Mouse (Mus musculus): ENCODE measurements around the gene Gm6614. TPM values are rescaled to one million over a fixed set of nuclear protein-coding genes. Genes with fewer than 3 reads are reported as not detected.
"Not testable (repeated sequence)": the region's sequence is repeated elsewhere in the genome, so short reads cannot be mapped to it uniquely, and the experiment has no call there.

Gm6614 gene
- not detected in 2 replicates for polyA plus RNA-seq (2014; fragmentation: Nextera tagmentation; extraction: Ambion mirVana)

- DNase-seq (ENCODE audit: low spot score) = no peak
- no peaks in the 10 kb centered on the region for H3K27me3 ChIP-seq (ENCODE audit: control insufficient read depth, insufficient read depth, low read length)
- whole genome bisulfite sequencing = 87% methylated on average over 4 of the region's 4 CpGs
- ATAC-seq (replicated peaks; ENCODE audit: low FRiP score) = no peak
- H3K4me3 ChIP-seq (ENCODE audit: low read depth, low read length) = no peak within 1 kb of the TSS
- H3K36me3 ChIP-seq (ENCODE audit: control insufficient read depth, insufficient read depth, low read length) = no peaks in the 10 kb centered on the region
- no peaks in the 10 kb centered on the region for H3K4me1 ChIP-seq (replicated peaks; ENCODE audit: control insufficient read depth, insufficient read depth, low read length)
- H3K27ac ChIP-seq (ENCODE audit: low read depth, low read length) = no peak within 1 kb of the TSS
- no peaks in the 10 kb centered on the region for H3K9me3 ChIP-seq (ENCODE audit: control insufficient read depth, low read length)
- no peak within 1 kb of the TSS for H3K4me2 ChIP-seq (ENCODE audit: low read depth, low read length, severe bottlenecking)
- no peak within 1 kb of the TSS for H3K9ac ChIP-seq (ENCODE audit: low read length)
Observed at GRCm38 (mm10) chr6:142011364-142011955, at the start of gene Gm6614. Gene Gm6614 (minus strand): TSS chr6:142011414.

- not testable (repeated sequence) for H3K4me1 ChIP-seq (replicated peaks; ENCODE audit: control insufficient read depth, insufficient read depth, low read length); H3K4me2 ChIP-seq (ENCODE audit: low read depth, low read length, severe bottlenecking); H3K27ac ChIP-seq (ENCODE audit: low read depth, low read length); DNase-seq (ENCODE audit: low spot score); H3K36me3 ChIP-seq (ENCODE audit: control insufficient read depth, insufficient read depth, low read length); ATAC-seq (replicated peaks; ENCODE audit: low FRiP score); H3K9ac ChIP-seq (ENCODE audit: low read length); H3K27me3 ChIP-seq (ENCODE audit: control insufficient read depth, insufficient read depth, low read length); H3K9me3 ChIP-seq (ENCODE audit: control insufficient read depth, low read length); H3K4me3 ChIP-seq (ENCODE audit: low read depth, low read length)
- 86% methylated on average over 3 of the region's 3 CpGs for WGBS
Observed at GRCm38 (mm10) chr6:142058281-142058680, 47.1 kb upstream of the Gm6614 start.

- no peaks in the 10 kb centered on the region for H3K27me3 ChIP-seq (ENCODE audit: control insufficient read depth, insufficient read depth, low read length)
- H3K4me2 ChIP-seq (ENCODE audit: low read depth, low read length, severe bottlenecking) = no peak overlapping the region
- ATAC-seq (replicated peaks; ENCODE audit: low FRiP score) (no peak), DNase-seq (ENCODE audit: low spot score) (no peak)
- H3K27ac ChIP-seq (ENCODE audit: low read depth, low read length) = no peak overlapping the region
- no peaks in the 10 kb centered on the region for H3K9me3 ChIP-seq (ENCODE audit: control insufficient read depth, low read length)
- 75% methylated on average over 1 of the region's 1 CpGs for WGBS
- H3K9ac ChIP-seq (ENCODE audit: low read length) = no peak overlapping the region
- H3K36me3 ChIP-seq (ENCODE audit: control insufficient read depth, insufficient read depth, low read length) = no peaks in the 10 kb centered on the region
- H3K4me1 ChIP-seq (replicated peaks; ENCODE audit: control insufficient read depth, insufficient read depth, low read length) = no peaks in the 10 kb centered on the region
- no peak overlapping the region for H3K4me3 ChIP-seq (ENCODE audit: low read depth, low read length)
Observed at GRCm38 (mm10) chr6:142047689-142048088, 36.5 kb upstream of the Gm6614 start.

GRCm38 (mm10) chr6:142045746-142046145, 34.5 kb upstream of the Gm6614 start:
- no peaks in the 10 kb centered on the region for H3K4me1 ChIP-seq (replicated peaks; ENCODE audit: control insufficient read depth, insufficient read depth, low read length)
- no peak overlapping the region for H3K4me3 ChIP-seq (ENCODE audit: low read depth, low read length)
- no peak overlapping the region for H3K9ac ChIP-seq (ENCODE audit: low read length)
- no peak for ATAC-seq (replicated peaks; ENCODE audit: low FRiP score)
- H3K9me3 ChIP-seq (ENCODE audit: control insufficient read depth, low read length) = no peaks in the 10 kb centered on the region
- H3K4me2 ChIP-seq (ENCODE audit: low read depth, low read length, severe bottlenecking) = no peak overlapping the region
- H3K27me3 ChIP-seq (ENCODE audit: control insufficient read depth, insufficient read depth, low read length) = no peaks in the 10 kb centered on the region
- DNase-seq (ENCODE audit: low spot score) = no peak
- no peak overlapping the region for H3K27ac ChIP-seq (ENCODE audit: low read depth, low read length)
- 88% methylated on average over 2 of the region's 2 CpGs for WGBS
- no peaks in the 10 kb centered on the region for H3K36me3 ChIP-seq (ENCODE audit: control insufficient read depth, insufficient read depth, low read length)

- Histone ChIP-seq H3K27ac (ENCODE audit: low read depth, low read length) (no peak overlapping the region), H3K9ac (ENCODE audit: low read length) (no peak overlapping the region), H3K36me3 (ENCODE audit: control insufficient read depth, insufficient read depth, low read length) (no peaks in the 10 kb centered on the region), H3K4me2 (ENCODE audit: low read depth, low read length, severe bottlenecking) (no peak overlapping the region), H3K4me1 (replicated peaks; ENCODE audit: control insufficient read depth, insufficient read depth, low read length) (no peaks in the 10 kb centered on the region), H3K4me3 (ENCODE audit: low read depth, low read length) (no peak overlapping the region), H3K27me3 (ENCODE audit: control insufficient read depth, insufficient read depth, low read length) (no peaks in the 10 kb centered on the region), H3K9me3 (ENCODE audit: control insufficient read depth, low read length) (no peaks in the 10 kb centered on the region)
- 92% methylated on average over 3 of the region's 3 CpGs for WGBS
- ATAC-seq (replicated peaks; ENCODE audit: low FRiP score) = no peak
- no peak for DNase-seq (ENCODE audit: low spot score)
Observed at GRCm38 (mm10) chr6:142041896-142042295, 30.7 kb upstream of the Gm6614 start.

- Histone ChIP-seq H3K27ac (ENCODE audit: low read depth, low read length) (no peak overlapping the region), H3K4me2 (ENCODE audit: low read depth, low read length, severe bottlenecking) (no peak overlapping the region), H3K4me3 (ENCODE audit: low read depth, low read length) (no peak overlapping the region), H3K9ac (ENCODE audit: low read length) (no peak overlapping the region), H3K4me1 (replicated peaks; ENCODE audit: control insufficient read depth, insufficient read depth, low read length) (no peaks in the 10 kb centered on the region), H3K27me3 (ENCODE audit: control insufficient read depth, insufficient read depth, low read length) (no peaks in the 10 kb centered on the region), H3K9me3 (ENCODE audit: control insufficient read depth, low read length) (no peaks in the 10 kb centered on the region), H3K36me3 (ENCODE audit: control insufficient read depth, insufficient read depth, low read length) (no peaks in the 10 kb centered on the region)
- peak; percentile 51 for DNase-seq (ENCODE audit: low spot score)
- peak; percentile 52 for ATAC-seq (replicated peaks; ENCODE audit: low FRiP score)
- 62% methylated on average over 16 of the region's 16 CpGs for WGBS
Observed at GRCm38 (mm10) chr6:142040306-142041175, 29.3 kb upstream of the Gm6614 start.

- DNase-seq (ENCODE audit: low spot score) (no peak), ATAC-seq (replicated peaks; ENCODE audit: low FRiP score) (no peak)
- Histone ChIP-seq H3K27me3 (ENCODE audit: control insufficient read depth, insufficient read depth, low read length) (no peaks in the 10 kb centered on the region), H3K4me3 (ENCODE audit: low read depth, low read length) (no peak overlapping the region), H3K4me2 (ENCODE audit: low read depth, low read length, severe bottlenecking) (no peak overlapping the region), H3K36me3 (ENCODE audit: control insufficient read depth, insufficient read depth, low read length) (no peaks in the 10 kb centered on the region), H3K4me1 (replicated peaks; ENCODE audit: control insufficient read depth, insufficient read depth, low read length) (no peaks in the 10 kb centered on the region), H3K9me3 (ENCODE audit: control insufficient read depth, low read length) (no peaks in the 10 kb centered on the region), H3K9ac (ENCODE audit: low read length) (no peak overlapping the region), H3K27ac (ENCODE audit: low read depth, low read length) (no peak overlapping the region)
- 81% methylated on average over 2 of the region's 2 CpGs for WGBS
Observed at GRCm38 (mm10) chr6:142035771-142036170, 24.6 kb upstream of the Gm6614 start.

- 86% methylated on average over 3 of the region's 3 CpGs for WGBS
- no peak overlapping the region for H3K27ac ChIP-seq (ENCODE audit: low read depth, low read length)
- DNase-seq (ENCODE audit: low spot score) (no peak), ATAC-seq (replicated peaks; ENCODE audit: low FRiP score) (no peak)
- H3K4me3 ChIP-seq (ENCODE audit: low read depth, low read length) = no peak overlapping the region
- no peaks in the 10 kb centered on the region for H3K4me1 ChIP-seq (replicated peaks; ENCODE audit: control insufficient read depth, insufficient read depth, low read length)
- H3K4me2 ChIP-seq (ENCODE audit: low read depth, low read length, severe bottlenecking) = no peak overlapping the region
- no peaks in the 10 kb centered on the region for H3K27me3 ChIP-seq (ENCODE audit: control insufficient read depth, insufficient read depth, low read length)
- no peaks in the 10 kb centered on the region for H3K9me3 ChIP-seq (ENCODE audit: control insufficient read depth, low read length)
- H3K9ac ChIP-seq (ENCODE audit: low read length) = no peak overlapping the region
- H3K36me3 ChIP-seq (ENCODE audit: control insufficient read depth, insufficient read depth, low read length) = no peaks in the 10 kb centered on the region
Observed at GRCm38 (mm10) chr6:142021671-142022070, 10.5 kb upstream of the Gm6614 start.
